Mouse (Mus musculus) midbrain, embryonic 16.5 days (tissue): ENCODE results near the gene Smim23. TPM values are rescaled to one million over a fixed set of nuclear protein-coding genes. Genes with fewer than 3 reads are reported as not detected.

Experiments used
- ATAC-seq: fragments of 200-750 bp; cut with Nextera tagmentation; 2 replicates; pipeline ENCODE4 v1.8.0; 2017; ENCODE audit warnings: moderate TSS enrichment
- H3K27ac ChIP-seq: fragments of 300-500 bp; sonication (generic); 2 replicates; pipeline ENCODE4 v1.5.1; 2014; ENCODE audit warnings: mild to moderate bottlenecking, low read length, mixed read lengths
- H3K27me3 ChIP-seq: fragments of 300-500 bp; sonication (generic); 2 replicates; pipeline ENCODE4 v1.6.1; 2014; ENCODE audit warnings: low read depth, low read length, mixed read lengths; ENCODE audit not compliant: control insufficient read depth, insufficient read depth
- H3K36me3 ChIP-seq: fragments of 300-500 bp; sonication (generic); 2 replicates; pipeline ENCODE4 v1.6.1; 2014; ENCODE audit warnings: mild to moderate bottlenecking, low read length, moderate library complexity, mixed read lengths; ENCODE audit not compliant: control insufficient read depth, insufficient read depth
- H3K4me1 ChIP-seq: fragments of 300-500 bp; sonication (generic); 2 replicates; pipeline ENCODE4 v1.6.1; 2014; ENCODE audit warnings: mild to moderate bottlenecking, low read length, mixed read lengths; ENCODE audit not compliant: control insufficient read depth, insufficient read depth
- H3K4me2 ChIP-seq: fragments of 300-500 bp; sonication (generic); 2 replicates; pipeline ENCODE4 v1.6.1; 2014; ENCODE audit warnings: mild to moderate bottlenecking, low read length, mixed read lengths
- H3K4me3 ChIP-seq: fragments of 300-500 bp; sonication (generic); 2 replicates; pipeline ENCODE4 v1.5.1; 2014; ENCODE audit warnings: low read depth, mild to moderate bottlenecking, low read length, moderate library complexity, mixed read lengths
- H3K9ac ChIP-seq: fragments of 300-500 bp; sonication (generic); 2 replicates; pipeline ENCODE4 v1.6.1; 2014; ENCODE audit warnings: low read depth, low read length, mixed read lengths
- H3K9me3 ChIP-seq: fragments of 300-500 bp; sonication (generic); replicated peaks from 2 replicates; pipeline ENCODE4 v1.6.1; 2014; ENCODE audit warnings: mild to moderate bottlenecking, low read length, mixed read lengths; ENCODE audit not compliant: control insufficient read depth, poor library complexity, severe bottlenecking
- WGBS: fragments of 180-500 bp; shearing (Covaris S2); extraction: QIAGEN DNeasy Blood & Tissue Kit; methylation state at CpG from one replicate; pipeline ENCODE4 v1.1.7; 2014; 5-methylcytosine and 5-hydroxymethylcytosine counted together
- polyA plus RNA-seq: library from polyadenylated mRNA; unstranded; fragments of >200 nt; fragmentation: Nextera tagmentation; extraction: Ambion mirVana; gene quantifications from 2 replicates; pipeline ENCODE4 v1.2.1, GENCODE M21; 2015

Smim23 gene
- polyA plus RNA-seq, 1 experiment from 2014 or later: not detected

DNA sequence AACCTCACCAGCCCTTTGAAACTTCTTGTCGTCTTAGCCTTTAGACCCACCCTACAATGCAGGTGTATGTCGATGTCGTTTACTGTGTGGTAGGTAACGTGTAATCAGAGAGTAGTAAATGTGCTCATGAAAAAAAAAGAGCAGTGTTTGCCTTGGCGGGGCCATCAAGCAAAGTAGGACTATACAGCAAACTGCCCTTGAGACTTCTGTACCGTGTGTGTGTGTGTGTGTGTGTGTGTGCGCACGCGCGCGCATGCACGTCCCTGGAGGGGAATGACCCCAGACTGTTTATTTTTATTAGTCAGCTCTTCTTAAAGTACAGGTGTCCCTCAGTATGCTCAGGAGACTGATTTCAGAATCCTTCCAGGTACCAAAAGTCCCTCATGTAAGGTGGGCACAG is 6.8 kb downstream of the Smim23 start:
- no peaks in the 10 kb centered on the region for H3K27me3 ChIP-seq
- no peak overlapping the region for H3K4me3 ChIP-seq
- ATAC-seq: no peak
- H3K4me1 ChIP-seq: no peaks in the 10 kb centered on the region
- H3K36me3 ChIP-seq: no peaks in the 10 kb centered on the region
- H3K9ac ChIP-seq: no peak overlapping the region
- no peak overlapping the region for H3K4me2 ChIP-seq
- no peak overlapping the region for H3K27ac ChIP-seq
- 94% methylated on average over 12 of the region's 12 CpGs for WGBS
- H3K9me3 ChIP-seq: no peaks in the 10 kb centered on the region

- no peak for ATAC-seq
- H3K4me3 ChIP-seq: no peak overlapping the region
- no peak overlapping the region for H3K27ac ChIP-seq
- no peaks in the 10 kb centered on the region for H3K9me3 ChIP-seq
- no peaks in the 10 kb centered on the region for H3K4me1 ChIP-seq
- H3K4me2 ChIP-seq: no peak overlapping the region
- H3K9ac ChIP-seq: no peak overlapping the region
- H3K36me3 ChIP-seq: no peaks in the 10 kb centered on the region
- no peaks in the 10 kb centered on the region for H3K27me3 ChIP-seq
- 93% methylated on average over 8 of the region's 8 CpGs for WGBS
These were observed 10.1 kb downstream of the Smim23 start for GRCm38 (mm10) chr11:32814286-32814685.

DNA sequence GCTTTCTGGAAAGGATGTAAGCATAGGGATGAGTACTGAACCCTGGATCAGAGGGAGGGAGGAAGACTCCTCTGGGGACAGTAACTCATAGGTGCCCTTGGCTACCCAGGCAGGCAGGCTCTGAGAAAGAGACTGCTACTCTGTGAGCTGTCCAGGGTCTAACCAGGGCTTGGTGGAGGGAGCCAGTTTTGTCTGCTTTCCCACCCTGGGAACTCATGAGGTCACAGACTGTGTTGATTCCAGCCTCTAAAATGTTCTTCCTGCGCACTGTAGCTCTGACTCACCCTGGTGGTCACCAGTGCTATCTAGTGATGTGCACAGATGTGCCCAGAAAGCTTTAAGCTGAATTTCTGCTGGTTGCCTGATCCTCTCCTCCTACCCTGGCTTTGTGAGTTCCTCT is 15.3 kb downstream of the Smim23 start:
- no peaks in the 10 kb centered on the region for H3K4me1 ChIP-seq
- H3K27ac ChIP-seq: no peak overlapping the region
- H3K4me2 ChIP-seq: no peak overlapping the region
- H3K4me3 ChIP-seq: no peak overlapping the region
- WGBS: 77% methylated on average over 1 of the region's 1 CpGs
- H3K36me3 ChIP-seq: no peaks in the 10 kb centered on the region
- H3K9me3 ChIP-seq: no peaks in the 10 kb centered on the region
- no peak for ATAC-seq
- H3K27me3 ChIP-seq: no peaks in the 10 kb centered on the region
- no peak overlapping the region for H3K9ac ChIP-seq

DNA sequence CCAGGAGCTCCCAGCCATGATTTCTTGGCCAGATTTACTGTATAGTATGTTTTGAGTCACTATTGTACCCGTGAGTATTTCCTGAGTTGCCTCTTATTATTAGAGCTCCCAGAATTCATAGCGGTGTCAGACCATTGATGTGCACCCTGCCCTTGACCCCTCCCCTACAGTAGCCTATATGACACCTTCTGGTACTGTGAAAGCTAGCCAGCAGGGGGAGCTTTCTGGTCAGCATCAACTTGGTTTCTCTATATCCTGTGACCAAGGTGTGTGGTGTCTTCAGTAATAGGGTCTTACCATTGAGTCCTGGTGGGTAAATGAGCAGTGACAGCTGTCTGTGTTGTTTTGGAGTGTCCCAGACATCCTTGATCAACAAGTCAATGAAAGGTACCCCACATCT is 18.4 kb downstream of the Smim23 start:
- H3K9me3 ChIP-seq: no peaks in the 10 kb centered on the region
- 21% methylated on average over 2 of the region's 2 CpGs for WGBS
- no peak overlapping the region for H3K4me3 ChIP-seq
- no peak overlapping the region for H3K27ac ChIP-seq
- H3K9ac ChIP-seq: no peak overlapping the region
- H3K4me2 ChIP-seq: no peak overlapping the region
- no peaks in the 10 kb centered on the region for H3K27me3 ChIP-seq
- ATAC-seq: no peak
- no peaks in the 10 kb centered on the region for H3K4me1 ChIP-seq
- H3K36me3 ChIP-seq: no peaks in the 10 kb centered on the region

DNA sequence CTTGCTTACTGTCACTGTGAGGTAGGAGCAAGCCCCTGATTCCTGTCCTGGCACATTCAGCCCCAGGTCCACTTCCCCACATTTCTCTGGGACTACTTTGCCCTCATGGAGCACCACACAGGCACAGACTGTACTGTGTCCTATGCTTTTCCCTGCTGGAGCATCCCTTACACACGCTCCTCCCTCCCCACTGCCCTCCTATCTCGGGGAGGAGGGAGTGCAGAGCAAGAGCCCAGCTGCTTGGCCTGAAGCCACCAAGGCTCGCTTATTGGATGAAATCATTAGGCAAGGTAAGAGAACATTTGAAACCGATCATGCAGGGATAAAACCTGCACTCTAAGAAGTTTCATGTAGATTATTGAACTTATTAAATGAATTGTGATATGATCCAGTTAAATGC is 20.7 kb downstream of the Smim23 start:
- Histone ChIP-seq H3K27ac (no peak overlapping the region), H3K4me3 (no peak overlapping the region), H3K9ac (no peak overlapping the region), H3K4me2 (no peak overlapping the region), H3K4me1 (no peaks in the 10 kb centered on the region), H3K27me3 (no peaks in the 10 kb centered on the region), H3K36me3 (no peaks in the 10 kb centered on the region), H3K9me3 (no peaks in the 10 kb centered on the region)
- WGBS: 49% methylated on average over 4 of the region's 4 CpGs
- no peak for ATAC-seq

DNA sequence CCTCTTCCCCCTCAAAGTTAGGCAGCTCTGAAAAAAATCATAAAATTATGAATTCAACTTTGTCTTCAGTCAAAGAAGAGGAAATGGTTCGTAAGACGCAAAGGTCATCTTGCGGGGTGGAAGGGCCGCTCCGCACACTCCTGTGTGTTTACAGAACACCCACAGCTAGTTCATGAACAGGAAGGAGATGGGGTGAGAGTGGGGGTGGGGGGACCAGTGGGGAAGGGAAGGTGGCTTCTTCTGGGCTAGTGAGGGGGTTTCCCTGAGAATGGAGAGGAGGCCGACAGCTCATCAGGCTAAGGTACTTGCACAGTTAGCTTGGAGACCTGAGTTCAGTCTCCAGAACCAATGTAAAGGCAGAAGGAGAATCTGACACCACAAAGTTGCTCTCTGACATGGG is 22.7 kb downstream of the Smim23 start:
- no peak for ATAC-seq
- WGBS: 92% methylated on average over 6 of the region's 6 CpGs
- Histone ChIP-seq H3K4me1 (no peaks in the 10 kb centered on the region), H3K4me2 (no peak overlapping the region), H3K9ac (no peak overlapping the region), H3K36me3 (no peaks in the 10 kb centered on the region), H3K27ac (no peak overlapping the region), H3K4me3 (no peak overlapping the region), H3K9me3 (no peaks in the 10 kb centered on the region), H3K27me3 (no peaks in the 10 kb centered on the region)

- no peak overlapping the region for H3K27ac ChIP-seq
- H3K4me3 ChIP-seq: no peak overlapping the region
- H3K4me1 ChIP-seq: no peaks in the 10 kb centered on the region
- ATAC-seq: peak; percentile 36; the same call in 1 of the 2 replicates
- no peaks in the 10 kb centered on the region for H3K36me3 ChIP-seq
- no peak overlapping the region for H3K4me2 ChIP-seq
- H3K9me3 ChIP-seq: no peaks in the 10 kb centered on the region
- no peaks in the 10 kb centered on the region for H3K27me3 ChIP-seq
- H3K9ac ChIP-seq: no peak overlapping the region
- WGBS: 62% methylated on average over 7 of the region's 7 CpGs
These were observed 23.5 kb downstream of the Smim23 start for GRCm38 (mm10) chr11:32800929-32801375.

- no peak for ATAC-seq
These were observed 26.0 kb downstream of the Smim23 start for GRCm38 (mm10) chr11:32798445-32798844.

GRCm38 (mm10) chr11:32794759-32795445 is 29.5 kb downstream of the Smim23 start:
- Histone ChIP-seq H3K4me1 (no peaks in the 10 kb centered on the region), H3K9me3 (no peaks in the 10 kb centered on the region), H3K4me2 (no peak overlapping the region), H3K9ac (no peak overlapping the region), H3K27ac (no peak overlapping the region), H3K36me3 (no peaks in the 10 kb centered on the region), H3K4me3 (no peak overlapping the region), H3K27me3 (no peaks in the 10 kb centered on the region)
- WGBS: 81% methylated on average over 10 of the region's 10 CpGs
- no peak for ATAC-seq

More at GRCm38 (mm10) chr11:32798445-32798844, 26.0 kb downstream of the Smim23 start:
- 71% methylated on average over 4 of the region's 4 CpGs for WGBS
- no peaks in the 10 kb centered on the region for H3K27me3 ChIP-seq
- no peak overlapping the region for H3K4me2 ChIP-seq
- H3K9me3 ChIP-seq: no peaks in the 10 kb centered on the region
- H3K27ac ChIP-seq: no peak overlapping the region
- H3K4me1 ChIP-seq: no peaks in the 10 kb centered on the region
- H3K9ac ChIP-seq: no peak overlapping the region
- H3K36me3 ChIP-seq: no peaks in the 10 kb centered on the region
- H3K4me3 ChIP-seq: no peak overlapping the region
